In the genomic region with DNA sequence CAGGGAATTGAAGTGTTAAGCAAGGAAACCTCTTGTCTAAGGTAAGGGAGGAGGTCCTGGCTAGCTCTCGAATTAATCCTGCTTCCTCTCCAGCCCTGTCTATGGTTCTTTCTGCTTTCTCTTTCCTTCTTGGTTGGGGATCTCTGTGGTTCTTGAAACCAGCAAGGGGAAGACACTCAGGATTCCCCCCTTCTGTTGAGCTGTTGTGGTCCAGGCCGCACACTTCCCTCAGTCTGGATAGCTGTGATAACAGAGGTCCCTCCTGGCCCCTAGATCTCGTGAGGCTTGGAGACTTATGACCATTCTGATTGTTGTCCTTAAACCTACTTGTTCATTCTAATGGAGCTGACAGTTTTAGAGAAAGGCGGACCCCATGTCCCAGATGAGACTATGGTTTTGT, we compare ENCODE assay signal across 17 mouse cellular contexts. TPM values are rescaled to one million over a fixed set of nuclear protein-coding genes. Genes with fewer than 3 reads are reported as not detected.
DNase-seq lines count a peak whose midpoint lies in the region; ATAC-seq lines count a peak whose summit lies in the region.
"Had no signal": no experiment of that assay in that cellular context is flagged by ENCODE, and none has a peak within 500 bp of the region (broad histone marks: within the 10 kb centered on the region; RNA-seq: fewer than 3 reads in every experiment).

No protein-coding gene starts in this region.

- peaks cover 17% of the 10 kb centered on the region for H3K36me3 ChIP-seq in heart, embryonic 12.5 days
- peaks cover 69% of the 10 kb centered on the region for H3K36me3 ChIP-seq in erythroblast, embryonic 14.5 days (ENCODE audit: control insufficient read depth)
- H3K36me3 ChIP-seq in liver, embryonic 16.5 days (ENCODE audit: control insufficient read depth, insufficient read depth): peaks cover 7% of the 10 kb centered on the region; the same call in 1 of the 2 replicates
- H3K36me3 ChIP-seq in hindbrain, embryonic 12.5 days: 0 out of 2 replicates have a peak, but pooled peaks cover 12% of the 10 kb centered on the region

- no peak overlapping the region for H3K27ac ChIP-seq in heart, embryonic 12.5 days (ENCODE audit: poor library complexity, severe bottlenecking)
- peak overlapping the region; percentile 89 for H3K27ac ChIP-seq in liver, embryonic 16.5 days (ENCODE audit: low read length)
- no peak overlapping the region for H3K27ac ChIP-seq in hindbrain, embryonic 12.5 days
- H3K27ac ChIP-seq: left cerebral cortex, adult 2 months; limb, embryonic 15.5 days; neural tube, embryonic 12.5 days had no signal

- H3K4me3 ChIP-seq in heart, embryonic 12.5 days: no peak overlapping the region
- peak overlapping the region; percentile 89 for H3K4me3 ChIP-seq in erythroblast, embryonic 14.5 days (replicated peaks)
- H3K4me3 ChIP-seq in liver, embryonic 16.5 days (ENCODE audit: low read depth, low read length): peak overlapping the region; percentile 86
- no peak overlapping the region for H3K4me3 ChIP-seq in hindbrain, embryonic 12.5 days
- H3K4me3 ChIP-seq: left cerebral cortex, adult 2 months; limb, embryonic 15.5 days; neural tube, embryonic 12.5 days had no signal

- H3K27me3 ChIP-seq in heart, embryonic 12.5 days (replicated peaks): no peaks in the 10 kb centered on the region
- no peaks in the 10 kb centered on the region for H3K27me3 ChIP-seq in erythroblast, embryonic 14.5 days (ENCODE audit: control insufficient read depth)
- H3K27me3 ChIP-seq in liver, embryonic 16.5 days (ENCODE audit: control insufficient read depth, insufficient read depth, low read depth, low read length): no peaks in the 10 kb centered on the region
- no peaks in the 10 kb centered on the region for H3K27me3 ChIP-seq in hindbrain, embryonic 12.5 days
- H3K27me3 ChIP-seq: limb, embryonic 15.5 days; neural tube, embryonic 12.5 days had no signal

- peak overlapping the region; percentile 31 for H3K4me2 ChIP-seq in heart, embryonic 12.5 days
- peak overlapping the region; percentile 95 for H3K4me2 ChIP-seq in liver, embryonic 16.5 days (ENCODE audit: low read depth, low read length)
- H3K4me2 ChIP-seq in hindbrain, embryonic 12.5 days (replicated peaks): no peak overlapping the region
- H3K4me2 ChIP-seq: limb, embryonic 15.5 days had no signal

- WGBS in heart, embryonic 12.5 days: 66% methylated on average over 4 of the region's 4 CpGs
- 18% methylated on average over 4 of the region's 4 CpGs for WGBS in liver, embryonic 16.5 days (ENCODE audit: insufficient replicate concordance)
- WGBS in hindbrain, embryonic 12.5 days: 94% methylated on average over 4 of the region's 4 CpGs

- intact Hi-C loops in heart, postnatal 36 days (cut with DNase I): loop anchor here (5.0 kb wide), 1 partner anchor 198 kb away; a partner anchor contains a TSS

- DNase-seq in heart, postnatal 36 days: no peak
- peak; percentile 33 for DNase-seq in CD4-positive helper T cell, adult 2 months (ENCODE audit: low read depth, low spot score)
- no peak for DNase-seq in gastrocnemius, adult 18-20 months (ENCODE audit: low spot score)
- DNase-seq in lung, postnatal 10 days: no peak
- DNase-seq: forebrain, postnatal 0 days; gastrocnemius, postnatal 25 days; kidney, adult 11 months; kidney, postnatal 4 days; midbrain, embryonic 14.5 days had no signal

- no peak overlapping the region for H3K9ac ChIP-seq in heart, embryonic 12.5 days
- peak overlapping the region; percentile 97 for H3K9ac ChIP-seq in liver, embryonic 16.5 days (ENCODE audit: low read depth, low read length)
- H3K9ac ChIP-seq in hindbrain, embryonic 12.5 days: no peak overlapping the region
- H3K9ac ChIP-seq: forebrain, postnatal 0 days; limb, embryonic 15.5 days; neural tube, embryonic 12.5 days had no signal

- H3K9me3 ChIP-seq in heart, embryonic 12.5 days (replicated peaks): no peaks in the 10 kb centered on the region
- H3K9me3 ChIP-seq in erythroblast, embryonic 14.5 days (ENCODE audit: control insufficient read depth, low read length): no peaks in the 10 kb centered on the region
- no peaks in the 10 kb centered on the region for H3K9me3 ChIP-seq in liver, embryonic 16.5 days (replicated peaks; ENCODE audit: control insufficient read depth, low read length)
- H3K9me3 ChIP-seq in hindbrain, embryonic 12.5 days (replicated peaks): no peaks in the 10 kb centered on the region
- H3K9me3 ChIP-seq: hindbrain, embryonic 10.5 days; limb, embryonic 15.5 days; neural tube, embryonic 12.5 days had no signal

- H3K4me1 ChIP-seq in heart, embryonic 12.5 days (replicated peaks): peaks cover 48% of the 10 kb centered on the region
- peaks cover 83% of the 10 kb centered on the region for H3K4me1 ChIP-seq in erythroblast, embryonic 14.5 days (ENCODE audit: control insufficient read depth)
- H3K4me1 ChIP-seq in liver, embryonic 16.5 days (ENCODE audit: control insufficient read depth, low read depth, low read length): peaks cover 71% of the 10 kb centered on the region
- H3K4me1 ChIP-seq in hindbrain, embryonic 12.5 days: peaks cover 43% of the 10 kb centered on the region

- ATAC-seq in heart, embryonic 12.5 days (ENCODE audit: insufficient number of reproducible peaks, low FRiP score): no peak
- ATAC-seq in liver, embryonic 16.5 days (ENCODE audit: low read depth): no peak
- ATAC-seq in hindbrain, embryonic 12.5 days (ENCODE audit: low FRiP score): no peak
- ATAC-seq: forebrain, postnatal 0 days had no signal

RNA-seq across cellular contexts. Expression of a gene that starts 3.9 kb away (rescaled TPM):
- polyA plus RNA-seq in heart, embryonic 12.5 days (2016; fragmentation: Nextera tagmentation; extraction: Ambion mirVana): 32.8 and 33.6 TPM in 2 replicates
- 10 to 100 TPM; 27.2 to 28.4 TPM for total RNA-seq in heart, postnatal 36 days (2021)
- polyA plus RNA-seq in erythroblast, embryonic 14.5 days (2012): 21.9 and 23.6 TPM in 2 replicates
- 26.2 and 28.5 TPM in 2 replicates for polyA plus RNA-seq in liver, embryonic 16.5 days (2015; fragmentation: Nextera tagmentation; extraction: Ambion mirVana)
- 10 to 100 TPM; 25.2 to 28.1 TPM for total RNA-seq in gastrocnemius, adult 18-20 months (2021)
- polyA plus RNA-seq in hindbrain, embryonic 12.5 days (2016; fragmentation: Nextera tagmentation; extraction: Ambion mirVana): 41.4 and 45.5 TPM in 2 replicates

RNA-seq across cellular contexts. Expression of a gene that starts 6.8 kb away (rescaled TPM):
- 29.0 and 29.1 TPM in 2 replicates for polyA plus RNA-seq in heart, embryonic 12.5 days (2016; fragmentation: Nextera tagmentation; extraction: Ambion mirVana)
- 10 to 100 TPM; 24.2 to 25.0 TPM for total RNA-seq in heart, postnatal 36 days (2021)
- polyA plus RNA-seq in erythroblast, embryonic 14.5 days (2012): 1.8 and 2.5 TPM in 2 replicates
- 19.2 and 21.6 TPM in 2 replicates for polyA plus RNA-seq in liver, embryonic 16.5 days (2015; fragmentation: Nextera tagmentation; extraction: Ambion mirVana)
- 10 to 100 TPM; 13.9 to 17.6 TPM for total RNA-seq in gastrocnemius, adult 18-20 months (2021)
- 29.0 and 29.7 TPM in 2 replicates for polyA plus RNA-seq in hindbrain, embryonic 12.5 days (2016; fragmentation: Nextera tagmentation; extraction: Ambion mirVana)

RNA-seq across cellular contexts. Expression of a gene that starts 23.9 kb away (rescaled TPM):
- 234 and 237 TPM in 2 replicates for polyA plus RNA-seq in heart, embryonic 12.5 days (2016; fragmentation: Nextera tagmentation; extraction: Ambion mirVana)
- 100 to 1,000 TPM; 110 to 120 TPM for total RNA-seq in heart, postnatal 36 days (2021)
- 12.2 and 13.5 TPM in 2 replicates for polyA plus RNA-seq in erythroblast, embryonic 14.5 days (2012)
- polyA plus RNA-seq in liver, embryonic 16.5 days (2015; fragmentation: Nextera tagmentation; extraction: Ambion mirVana): 116 and 125 TPM in 2 replicates
- 10 to 100 TPM; 57.0 to 60.2 TPM for total RNA-seq in gastrocnemius, adult 18-20 months (2021)
- 239 and 249 TPM in 2 replicates for polyA plus RNA-seq in hindbrain, embryonic 12.5 days (2016; fragmentation: Nextera tagmentation; extraction: Ambion mirVana)

RNA-seq across cellular contexts. Expression of a gene that starts 35.5 kb away (rescaled TPM):
- 40.9 and 42.0 TPM in 2 replicates for polyA plus RNA-seq in heart, embryonic 12.5 days (2016; fragmentation: Nextera tagmentation; extraction: Ambion mirVana)
- 10 to 100 TPM; 21.3 to 23.5 TPM for total RNA-seq in heart, postnatal 36 days (2021)
- 5.9 and 7.1 TPM in 2 replicates for polyA plus RNA-seq in erythroblast, embryonic 14.5 days (2012)
- 10.2 and 11.8 TPM in 2 replicates for polyA plus RNA-seq in liver, embryonic 16.5 days (2015; fragmentation: Nextera tagmentation; extraction: Ambion mirVana)
- 10 to 100 TPM; 13.4 to 15.2 TPM for total RNA-seq in gastrocnemius, adult 18-20 months (2021)
- 63.7 and 69.0 TPM in 2 replicates for polyA plus RNA-seq in hindbrain, embryonic 12.5 days (2016; fragmentation: Nextera tagmentation; extraction: Ambion mirVana)

RNA-seq across cellular contexts. Expression of a gene that starts 35.8 kb away (rescaled TPM):
- 0.60 and 0.93 TPM in 2 replicates for polyA plus RNA-seq in heart, embryonic 12.5 days (2016; fragmentation: Nextera tagmentation; extraction: Ambion mirVana)
- 1 to 10 TPM in 1 of 2 experiments, under 1 TPM in 1; 0.78 to 1.7 TPM for total RNA-seq in heart, postnatal 36 days (2021)
- polyA plus RNA-seq in erythroblast, embryonic 14.5 days (2012): not detected in 2 replicates
- 0.14 and 0.15 TPM in 2 replicates for polyA plus RNA-seq in liver, embryonic 16.5 days (2015; fragmentation: Nextera tagmentation; extraction: Ambion mirVana)
- total RNA-seq in gastrocnemius, adult 18-20 months (2021): under 1 TPM; 0.46 to 0.69 TPM
- polyA plus RNA-seq in hindbrain, embryonic 12.5 days (2016; fragmentation: Nextera tagmentation; extraction: Ambion mirVana): 5.5 and 5.9 TPM in 2 replicates

Comparison
In these comparisons a context has a peak if more than half of its experiments do, and no peak if none do; other contexts are left out.
1. H3K4me3 ChIP-seq: peak in erythroblast, embryonic 14.5 days (single experiment) and liver, embryonic 16.5 days (single experiment); none in heart, embryonic 12.5 days (single experiment) and hindbrain, embryonic 12.5 days (single experiment).